Mouse (Mus musculus) heart, embryonic 16.5 days (tissue): ENCODE measurements at regions not wholly inside any gene's neighbourhood (a gene's known extent, or its start where the extent isn't known, plus 50 kb on each side); places are given as distances from the start of the nearest gene placed in this dataset.
A peak's percentile ranks its signal among the peaks of the same experiment; 100 is the strongest.

Experiments
- ATAC-seq: fragments of 200-750 bp; cut with Nextera tagmentation; replicated peaks from 2 replicates; pipeline ENCODE4 v1.8.0; 2017; ENCODE audit warnings: moderate number of reproducible peaks; ENCODE audit not compliant: insufficient read depth, low FRiP score; ENCODE audit errors: extremely low read depth
- H3K27ac ChIP-seq: fragments of 300-500 bp; sonication (generic); 2 replicates; pipeline ENCODE4 v1.5.1; 2014; ENCODE audit warnings: mild to moderate bottlenecking, low read length, control low read depth, moderate library complexity
- H3K27me3 ChIP-seq: fragments of 300-500 bp; sonication (generic); 2 replicates; pipeline ENCODE4 v1.6.1; 2014; ENCODE audit warnings: low read length, mixed read lengths; ENCODE audit not compliant: control insufficient read depth, insufficient read depth
- H3K36me3 ChIP-seq: fragments of 300-500 bp; sonication (generic); 2 replicates; pipeline ENCODE4 v1.6.1; 2014; ENCODE audit not compliant: control insufficient read depth, insufficient read depth
- H3K4me1 ChIP-seq: fragments of 300-500 bp; sonication (generic); 2 replicates; pipeline ENCODE4 v1.6.1; 2014; ENCODE audit warnings: low read length, mixed read lengths; ENCODE audit not compliant: control insufficient read depth, insufficient read depth
- H3K4me2 ChIP-seq: fragments of 300-500 bp; sonication (generic); 2 replicates; pipeline ENCODE4 v1.6.1; 2014; ENCODE audit warnings: low read depth, mild to moderate bottlenecking, control low read depth, low read length
- H3K4me3 ChIP-seq: fragments of 300-500 bp; sonication (generic); 2 replicates; pipeline ENCODE4 v1.5.1; 2014; ENCODE audit warnings: mild to moderate bottlenecking, control low read depth, low read length
- H3K9ac ChIP-seq: fragments of 300-500 bp; sonication (generic); 2 replicates; pipeline ENCODE4 v1.6.1; 2014; ENCODE audit warnings: low read length, control low read depth
- H3K9me3 ChIP-seq: fragments of 300-500 bp; sonication (generic); replicated peaks from 2 replicates; pipeline ENCODE4 v1.6.1; 2016; ENCODE audit warnings: low read length; ENCODE audit not compliant: control insufficient read depth
- WGBS: fragments of 180-500 bp; shearing (Covaris S2); extraction: QIAGEN DNeasy Blood & Tissue Kit; methylation state at CpG from one replicate; pipeline ENCODE4 v1.1.7; 2014; 5-methylcytosine and 5-hydroxymethylcytosine counted together

DNA sequence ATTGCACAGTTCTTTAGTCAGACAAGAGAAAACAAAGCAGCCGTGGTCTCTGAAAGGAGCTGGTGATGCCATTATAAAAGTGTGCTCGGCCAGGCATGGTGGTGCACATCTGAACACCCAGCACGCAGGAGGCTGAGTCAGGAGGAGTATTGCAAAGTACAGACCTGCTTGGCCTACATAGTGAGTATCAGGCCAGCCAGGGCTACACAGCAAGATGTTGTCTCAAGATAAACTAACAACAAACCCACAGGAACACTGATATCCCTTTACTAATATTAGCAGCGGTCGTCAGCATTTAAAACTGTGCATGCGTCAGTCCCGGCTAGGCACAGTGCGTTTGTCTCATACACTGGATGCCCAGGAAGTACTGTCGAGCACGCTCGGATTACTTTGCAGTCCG, 64.4 kb upstream of the Slc1a1 start:
- Histone ChIP-seq H3K4me1 (peaks cover 5% of the 10 kb centered on the region; the same call in 1 of the 2 replicates), H3K27me3 (no peaks in the 10 kb centered on the region), H3K4me3 (no peak overlapping the region), H3K36me3 (no peaks in the 10 kb centered on the region), H3K4me2 (no peak overlapping the region), H3K9me3 (no peaks in the 10 kb centered on the region), H3K9ac (no peak overlapping the region), H3K27ac (no peak overlapping the region)
- 75% methylated on average over 12 of the region's 12 CpGs for WGBS
- ATAC-seq, result no peak; the same call in 1 of the 2 replicates

DNA sequence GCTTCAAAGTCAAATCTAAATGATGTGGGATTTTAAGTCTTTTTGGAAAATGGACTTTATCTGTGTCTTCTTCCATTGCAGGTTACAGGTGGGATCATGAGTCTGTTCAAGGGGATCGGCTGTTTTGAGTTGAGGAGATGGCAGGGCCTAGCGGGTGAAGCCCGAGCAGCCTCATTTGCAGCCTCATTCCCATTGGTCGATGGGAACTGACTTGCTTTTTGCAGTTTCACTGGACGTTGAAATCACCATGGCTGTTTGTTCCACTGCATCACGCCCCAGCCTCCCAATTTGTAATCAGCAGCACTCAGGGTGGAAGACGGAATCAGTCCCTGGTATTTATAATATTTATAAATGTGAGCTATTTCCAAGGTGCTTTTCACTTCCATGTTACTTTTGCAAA, 63.0 kb upstream of the Slc1a1 start:
- H3K27me3 ChIP-seq, result no peaks in the 10 kb centered on the region
- no peaks in the 10 kb centered on the region for H3K9me3 ChIP-seq
- H3K9ac ChIP-seq, result no peak overlapping the region
- H3K36me3 ChIP-seq, result no peaks in the 10 kb centered on the region
- WGBS, result 53% methylated on average over 7 of the region's 7 CpGs
- no peak overlapping the region for H3K4me3 ChIP-seq
- no peak overlapping the region for H3K27ac ChIP-seq
- H3K4me2 ChIP-seq, result no peak overlapping the region
- ATAC-seq, result no peak
- H3K4me1 ChIP-seq, result 0 out of 2 replicates have a peak, but pooled peaks cover 3% of the 10 kb centered on the region

DNA sequence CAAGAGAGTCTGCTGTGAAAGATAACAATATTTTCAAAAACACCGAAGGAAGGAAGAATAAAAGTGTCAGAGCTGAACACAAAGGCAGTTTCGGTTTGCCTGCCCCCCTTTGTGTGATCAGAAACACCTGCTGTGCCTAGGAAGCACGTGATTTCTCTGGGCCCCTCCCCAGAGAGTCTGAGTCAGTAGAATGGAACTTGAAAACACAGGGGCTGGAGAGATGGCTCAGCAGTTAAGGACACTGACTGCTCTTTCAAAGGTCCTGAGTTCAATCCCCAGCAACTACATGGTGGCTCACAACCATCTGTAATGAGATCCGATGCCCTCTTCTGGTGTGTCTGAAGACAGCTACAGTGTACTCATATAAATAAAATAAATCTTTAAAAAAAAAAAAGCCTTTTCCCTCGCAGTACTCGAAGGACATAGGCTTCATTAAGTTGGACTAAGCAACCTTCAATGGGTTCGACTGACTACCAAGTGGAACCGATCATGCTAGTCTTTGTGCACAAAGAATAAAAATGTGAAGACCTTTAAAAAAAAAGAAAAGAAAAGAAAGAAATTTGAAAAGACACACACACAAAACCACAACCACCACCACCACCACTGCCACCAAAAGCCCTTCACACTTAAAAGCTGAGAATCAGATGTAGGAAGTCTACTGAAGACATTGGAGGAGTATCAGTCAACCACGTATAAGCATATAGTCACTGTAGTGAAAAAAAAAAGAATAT, 61.8 kb upstream of the Slc1a1 start:
- no peak overlapping the region for H3K4me2 ChIP-seq
- H3K36me3 ChIP-seq, result no peaks in the 10 kb centered on the region
- no peaks in the 10 kb centered on the region for H3K9me3 ChIP-seq
- 0 out of 2 replicates have a peak, but pooled peaks have one; percentile 34 for ATAC-seq
- no peak overlapping the region for H3K4me3 ChIP-seq
- no peak overlapping the region for H3K27ac ChIP-seq
- H3K9ac ChIP-seq, result no peak overlapping the region
- peaks cover 6% of the 10 kb centered on the region; the same call in 1 of the 2 replicates for H3K4me1 ChIP-seq
- no peaks in the 10 kb centered on the region for H3K27me3 ChIP-seq
- WGBS, result 54% methylated on average over 9 of the region's 9 CpGs

- H3K27ac ChIP-seq, result no peak overlapping the region
- 29% methylated on average over 4 of the region's 4 CpGs for WGBS
- no peaks in the 10 kb centered on the region for H3K27me3 ChIP-seq
- H3K4me2 ChIP-seq, result no peak overlapping the region
- no peak overlapping the region for H3K4me3 ChIP-seq
- H3K36me3 ChIP-seq, result no peaks in the 10 kb centered on the region
- ATAC-seq, result peak; percentile 55
- peaks cover 3% of the 10 kb centered on the region; the same call in 1 of the 2 replicates for H3K4me1 ChIP-seq
- no peaks in the 10 kb centered on the region for H3K9me3 ChIP-seq
- H3K9ac ChIP-seq, result no peak overlapping the region
Measured at GRCm38 (mm10) chr19:28776868-28777267, 58.0 kb upstream of the Slc1a1 start.

GRCm38 (mm10) chr19:28777674-28778073, 57.2 kb upstream of the Slc1a1 start:
- no peak overlapping the region for H3K27ac ChIP-seq
- H3K9ac ChIP-seq, result no peak overlapping the region
- no peak for ATAC-seq
- no peak overlapping the region for H3K4me3 ChIP-seq
- H3K27me3 ChIP-seq, result no peaks in the 10 kb centered on the region
- no peaks in the 10 kb centered on the region for H3K9me3 ChIP-seq
- no peak overlapping the region for H3K4me2 ChIP-seq
- H3K36me3 ChIP-seq, result no peaks in the 10 kb centered on the region
- WGBS, result 55% methylated on average over 2 of the region's 2 CpGs
- peaks cover 3% of the 10 kb centered on the region; the same call in 1 of the 2 replicates for H3K4me1 ChIP-seq

GRCm38 (mm10) chr19:28778386-28778785, 56.5 kb upstream of the Slc1a1 start:
- no peak overlapping the region for H3K4me3 ChIP-seq
- H3K27me3 ChIP-seq, result no peaks in the 10 kb centered on the region
- ATAC-seq, result no peak
- no peak overlapping the region for H3K4me2 ChIP-seq
- 75% methylated on average over 4 of the region's 4 CpGs for WGBS
- no peaks in the 10 kb centered on the region for H3K9me3 ChIP-seq
- H3K4me1 ChIP-seq, result peaks cover 3% of the 10 kb centered on the region; the same call in 1 of the 2 replicates
- no peak overlapping the region for H3K9ac ChIP-seq
- H3K36me3 ChIP-seq, result no peaks in the 10 kb centered on the region
- no peak overlapping the region for H3K27ac ChIP-seq

GRCm38 (mm10) chr19:28781971-28782370, 52.9 kb upstream of the Slc1a1 start:
- Histone ChIP-seq H3K27me3 (no peaks in the 10 kb centered on the region), H3K27ac (no peak overlapping the region), H3K9me3 (no peaks in the 10 kb centered on the region), H3K4me2 (no peak overlapping the region), H3K36me3 (no peaks in the 10 kb centered on the region), H3K4me1 (peaks cover 2% of the 10 kb centered on the region; the same call in 1 of the 2 replicates), H3K9ac (no peak overlapping the region), H3K4me3 (no peak overlapping the region)
- 69% methylated on average over 2 of the region's 2 CpGs for WGBS
- ATAC-seq, result no peak
